Mouse (Mus musculus) megakaryocyte progenitor cell, adult 5-6 weeks (primary cell): ENCODE measurements at regions not wholly inside any gene's neighbourhood (a gene's known extent, or its start where the extent isn't known, plus 50 kb on each side); places are given as distances from the start of the nearest gene placed in this dataset.
A peak's percentile ranks its signal among the peaks of the same experiment; 100 is the strongest.

Experiments used
- ATAC-seq: replicated peaks from 2 replicates; pipeline ENCODE4 v1.8.0; 2016; ENCODE audit warnings: mild to moderate bottlenecking, moderate TSS enrichment, inconsistent platforms; ENCODE audit not compliant: poor library complexity

DNA sequence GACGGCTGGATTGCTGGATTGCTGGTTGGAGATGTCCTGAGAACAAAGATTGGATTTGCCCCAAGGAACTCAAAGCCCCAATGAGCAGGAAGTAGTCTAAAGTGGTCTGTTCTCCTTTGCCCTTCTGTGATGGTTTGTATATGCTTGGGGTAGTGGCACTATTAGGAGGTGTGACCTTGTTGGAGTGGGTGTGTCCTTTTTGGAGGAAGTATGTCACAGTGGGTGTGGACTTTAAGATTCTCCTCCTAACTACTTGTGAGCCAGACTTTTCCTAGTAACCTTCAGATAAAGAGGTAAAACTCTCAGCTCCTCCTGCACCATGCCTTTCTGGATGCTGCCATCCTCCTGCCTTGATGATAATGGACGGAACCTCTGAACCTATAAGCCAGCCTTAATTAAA lies 69.1 kb upstream of the Gm47985 start:
- ATAC-seq, result peak; percentile 63

DNA sequence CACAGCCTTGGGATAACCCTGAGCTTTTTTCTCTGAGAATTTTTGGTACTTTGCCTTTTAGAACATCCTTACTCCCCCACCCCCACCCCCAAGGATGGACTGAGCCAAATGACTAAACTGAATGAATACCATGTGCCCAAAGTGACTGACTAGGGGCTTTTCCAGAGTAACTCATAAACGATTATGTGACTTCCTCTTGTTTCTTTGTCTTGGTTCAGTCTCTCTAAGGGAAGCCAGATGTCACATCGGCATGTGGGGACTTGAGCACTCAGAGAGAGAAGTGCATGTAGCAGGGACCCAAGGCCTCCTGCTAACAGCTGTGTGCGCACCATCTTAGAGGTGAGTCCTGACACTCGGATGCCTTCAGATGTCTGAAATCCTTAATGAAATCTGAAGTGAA lies 63.8 kb upstream of the Gm47985 start:
- no peak; the same call in 1 of the 2 replicates for ATAC-seq

DNA sequence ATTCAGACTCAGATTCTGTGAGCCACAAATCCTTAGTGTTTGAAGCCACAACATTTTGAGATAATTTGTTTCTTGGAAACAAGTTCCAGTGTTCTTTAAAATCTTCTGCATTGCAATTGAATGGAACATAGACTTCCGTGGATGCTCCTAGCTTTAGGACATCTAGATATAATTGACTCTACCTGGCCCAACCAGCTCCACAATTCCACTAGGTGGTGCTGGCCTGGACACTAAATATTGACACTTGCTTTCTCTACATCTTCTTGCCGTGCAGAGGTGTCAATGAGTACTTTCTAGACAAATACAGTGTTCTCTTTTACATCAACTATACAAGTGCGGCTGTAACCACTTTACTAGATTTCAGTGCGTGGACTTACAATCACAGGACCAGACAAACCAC lies 63.4 kb upstream of the Gm47985 start:
- peak; percentile 60; the same call in 1 of the 2 replicates for ATAC-seq

DNA sequence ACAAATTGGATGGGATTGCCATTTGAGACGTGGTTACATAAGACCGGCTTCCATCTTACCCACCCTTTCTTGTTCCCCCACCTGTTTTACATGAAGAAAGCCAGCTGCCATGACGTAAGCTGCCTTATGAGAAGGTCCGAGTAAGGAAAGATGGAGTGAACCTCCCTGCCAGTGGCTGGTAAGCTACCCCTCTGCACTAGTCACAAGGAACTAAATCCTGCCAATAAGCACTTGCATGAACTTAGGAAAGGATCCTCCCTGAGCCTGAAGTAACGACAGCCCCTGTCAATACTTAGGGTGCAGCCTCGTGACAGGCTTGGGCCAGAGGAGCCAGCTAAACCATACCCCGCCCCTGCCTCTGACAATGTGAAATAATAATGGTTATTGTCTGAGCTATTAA lies 62.8 kb upstream of the Gm47985 start:
- no peak for ATAC-seq

DNA sequence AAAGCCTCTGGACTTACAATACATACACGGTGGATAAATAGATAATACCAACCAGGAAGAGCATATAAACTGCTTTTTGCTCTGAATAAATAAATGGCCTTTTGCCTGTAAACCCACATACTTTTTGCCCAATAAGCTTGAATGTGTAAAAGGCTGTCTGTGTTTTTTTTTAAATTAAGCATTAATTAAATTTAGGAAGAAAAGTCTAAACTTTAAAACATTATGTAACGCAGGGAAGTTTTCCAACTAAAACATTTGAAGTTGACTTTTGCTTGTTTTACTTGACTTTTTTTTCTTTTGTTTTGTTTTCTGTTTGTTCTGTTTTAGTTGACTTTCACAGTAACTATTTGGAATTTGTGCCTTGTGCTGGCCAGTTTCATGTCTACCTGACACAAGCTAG lies 60.7 kb upstream of the Gm47985 start:
- no peak for ATAC-seq

DNA sequence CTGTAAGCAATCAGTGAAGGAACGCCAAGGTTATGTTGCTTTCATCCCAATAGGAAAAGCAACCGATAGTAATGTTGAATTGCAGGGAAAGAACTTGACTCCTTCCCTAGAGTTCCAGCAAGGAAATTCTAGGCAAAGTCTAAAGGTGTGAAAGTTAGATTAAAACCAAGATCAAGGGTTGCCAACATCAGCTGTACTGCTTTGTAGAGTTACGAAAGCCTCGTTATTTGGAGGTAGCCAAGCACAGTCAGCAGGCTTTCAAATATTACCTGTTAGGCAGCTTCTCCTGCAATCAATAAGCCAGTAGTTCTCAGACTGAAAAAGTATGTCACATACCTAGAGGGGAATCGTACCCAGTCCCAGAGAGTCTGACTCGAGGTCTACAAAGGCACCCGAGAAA lies 58.4 kb upstream of the Gm47985 start:
- ATAC-seq, result no peak

DNA sequence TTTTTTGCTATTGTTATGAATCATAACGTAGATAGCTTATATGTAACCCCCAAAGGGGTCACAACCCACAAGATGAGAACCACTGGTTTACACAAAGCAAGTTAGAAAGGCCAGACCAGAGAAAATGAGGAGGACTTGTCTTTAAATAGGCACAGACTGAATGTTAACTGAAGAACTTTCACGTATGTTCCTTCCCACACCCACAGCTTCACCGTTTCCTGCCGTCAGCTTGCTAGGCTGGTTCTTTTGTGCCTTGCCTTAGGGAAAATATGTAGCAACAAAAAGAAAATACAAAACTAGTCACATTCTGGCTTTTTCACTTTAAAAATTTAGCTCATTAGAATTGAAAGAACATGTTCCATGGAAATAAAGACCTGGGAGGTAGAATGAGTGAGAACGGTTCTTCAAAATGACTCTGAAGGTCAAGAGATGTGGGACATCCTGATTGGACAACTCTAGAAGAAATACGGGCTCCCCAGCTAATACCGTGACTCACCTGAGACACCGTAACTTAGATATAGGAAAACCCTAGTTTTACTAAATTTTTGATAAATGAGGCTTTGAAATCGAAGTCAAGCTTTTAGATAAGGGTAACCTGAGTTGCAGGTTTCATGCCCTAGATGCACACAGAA lies 57.2 kb upstream of the Gm47985 start:
- ATAC-seq, result no peak

DNA sequence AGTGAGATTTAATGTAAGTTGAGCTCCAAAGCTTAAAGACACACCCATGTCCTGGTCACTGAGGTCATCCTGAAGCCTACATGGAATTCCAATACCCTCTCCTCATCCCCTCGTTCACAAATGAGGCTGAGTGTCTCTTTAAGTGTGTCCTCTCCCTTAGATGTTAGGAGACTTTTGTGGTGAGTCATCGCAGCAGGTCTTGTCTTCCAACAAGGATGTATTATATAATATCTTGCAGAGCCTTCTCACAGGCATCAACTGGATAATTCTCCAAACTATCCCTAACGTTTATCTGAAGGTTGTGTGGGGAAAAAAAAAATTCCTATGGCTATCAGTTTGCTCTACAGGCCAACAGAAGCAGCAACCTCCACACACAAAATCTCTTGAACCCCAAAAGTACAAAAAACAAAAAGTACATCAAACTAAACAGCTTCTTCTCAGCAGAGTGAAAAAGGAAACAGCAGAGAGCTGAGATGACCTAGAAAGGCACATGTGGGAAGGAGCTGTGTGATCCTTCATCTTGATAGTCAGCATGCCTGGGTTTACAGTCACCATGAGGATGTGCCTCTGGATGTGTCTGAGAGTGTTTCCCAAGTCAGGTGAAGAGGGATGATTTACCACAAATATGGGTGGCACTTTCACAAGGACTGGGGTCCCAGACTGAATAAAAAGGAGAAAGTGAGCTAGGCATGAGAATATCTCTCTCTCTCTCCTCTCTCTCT lies 56.4 kb upstream of the Gm47985 start:
- ATAC-seq, result no peak

DNA sequence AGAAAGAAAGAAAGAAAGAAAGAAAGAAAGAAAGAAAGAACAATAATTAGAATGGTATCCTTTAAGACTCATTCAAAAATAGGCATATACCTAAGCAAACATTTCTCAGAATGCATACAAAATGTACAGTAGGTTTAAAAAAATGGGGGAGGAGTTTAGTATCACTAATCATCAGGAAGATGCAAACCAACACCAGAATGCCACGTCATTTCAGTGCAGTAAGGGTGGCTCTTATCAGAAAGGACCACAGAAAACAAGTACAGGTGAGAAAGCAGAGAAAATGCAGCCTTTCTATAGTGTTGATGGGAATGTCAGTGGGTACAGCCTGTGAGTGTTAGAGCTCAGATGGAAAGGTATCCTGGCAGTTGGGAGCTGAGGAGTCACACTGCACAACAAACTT lies 55.6 kb upstream of the Gm47985 start:
- 0 out of 2 replicates have a peak, but pooled peaks have one; percentile 35 for ATAC-seq

DNA sequence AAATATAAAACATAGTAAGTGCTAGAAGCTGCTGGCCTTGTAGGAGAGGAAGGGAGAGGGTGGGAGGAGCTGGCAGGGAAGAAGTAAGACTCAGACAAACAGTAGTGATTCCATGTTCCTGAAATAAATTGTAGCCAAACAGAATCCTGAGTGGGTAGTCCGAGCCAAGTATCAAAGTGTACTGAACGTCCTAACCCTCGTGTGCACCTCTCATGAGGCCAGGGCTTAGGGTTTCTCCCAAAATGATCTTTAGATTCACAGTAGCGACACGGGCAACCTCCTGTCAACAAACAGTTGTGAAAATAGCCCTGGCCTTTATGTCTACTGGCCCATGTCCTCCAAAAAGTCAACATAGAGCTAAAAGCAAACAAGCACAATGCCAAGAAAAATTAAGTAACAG lies 54.3 kb upstream of the Gm47985 start:
- no peak for ATAC-seq

DNA sequence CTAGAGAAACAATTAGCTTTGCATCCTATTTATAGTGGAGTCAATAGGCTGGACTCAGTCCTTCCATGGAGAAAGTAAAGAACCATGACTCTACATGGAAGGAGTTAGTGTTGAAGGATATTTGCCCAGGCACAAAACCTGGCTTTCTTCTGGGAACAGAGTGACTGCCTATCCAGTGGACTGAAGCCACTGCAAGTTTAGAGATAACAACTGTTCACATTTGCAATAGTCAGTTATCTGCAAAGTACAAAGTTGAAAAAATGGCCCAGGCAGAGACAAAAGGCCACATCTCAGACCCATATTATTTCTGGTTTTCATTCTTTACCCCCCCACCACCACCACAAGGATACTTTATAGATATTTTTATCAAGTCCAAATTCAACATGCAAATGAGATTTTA lies 53.4 kb upstream of the Gm47985 start:
- peak; percentile 54 for ATAC-seq

DNA sequence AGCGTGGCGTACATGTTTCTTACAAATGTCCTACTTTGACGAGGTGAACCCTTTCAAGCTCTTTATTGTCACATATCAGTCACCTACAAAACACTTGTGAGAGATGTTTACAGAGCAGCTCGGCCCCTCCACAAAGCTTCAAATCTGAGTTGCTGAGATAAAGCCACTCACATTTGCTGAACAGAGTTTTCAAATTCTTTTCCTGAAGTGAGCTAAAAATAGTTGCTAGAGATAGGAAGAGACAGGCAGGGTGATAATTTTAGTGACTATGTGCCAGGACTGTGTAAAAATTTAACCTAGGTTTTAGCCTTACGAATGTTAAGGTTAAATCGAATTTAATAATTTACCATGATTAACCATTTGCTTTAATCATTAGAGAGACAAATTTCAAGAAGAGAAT lies 52.3 kb upstream of the Gm47985 start:
- peak; percentile 38 for ATAC-seq

DNA sequence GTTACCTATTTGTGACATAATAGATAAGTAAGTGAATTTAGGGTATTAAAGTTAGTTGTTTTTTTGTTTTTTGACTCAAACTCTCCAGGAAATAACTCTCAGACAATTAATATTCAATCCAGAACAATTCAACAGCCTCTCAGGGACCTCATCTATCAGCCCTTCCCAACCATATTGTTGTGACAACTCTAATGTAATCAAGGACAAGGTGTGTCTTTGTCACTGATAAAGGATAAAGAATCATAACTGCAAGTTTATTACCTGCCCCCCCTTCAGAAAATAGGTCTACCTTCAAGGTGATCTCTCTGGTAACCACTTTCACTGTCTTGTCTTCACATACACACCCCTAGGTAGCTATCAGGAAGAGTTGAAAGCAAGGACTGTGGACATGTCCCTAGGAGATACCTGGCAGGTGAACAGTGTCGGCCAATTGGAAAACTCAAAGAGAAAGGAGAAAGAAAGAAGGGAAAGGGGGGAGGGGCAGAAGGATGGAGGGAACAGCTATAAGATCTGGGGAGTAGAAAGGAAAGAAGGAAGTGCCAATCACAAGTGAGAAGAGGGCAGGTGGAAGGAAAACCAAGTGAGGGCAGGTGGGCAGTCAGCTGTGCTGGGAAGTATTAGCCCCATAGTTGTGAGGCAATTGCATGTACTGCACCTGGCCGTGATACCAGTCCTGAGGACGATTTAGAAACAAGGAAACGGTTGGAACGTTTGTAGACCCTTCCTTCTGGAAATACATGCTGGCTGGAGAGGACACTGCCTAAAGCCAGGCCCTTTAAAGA lies 51.3 kb upstream of the Gm47985 start:
- no peak for ATAC-seq

DNA sequence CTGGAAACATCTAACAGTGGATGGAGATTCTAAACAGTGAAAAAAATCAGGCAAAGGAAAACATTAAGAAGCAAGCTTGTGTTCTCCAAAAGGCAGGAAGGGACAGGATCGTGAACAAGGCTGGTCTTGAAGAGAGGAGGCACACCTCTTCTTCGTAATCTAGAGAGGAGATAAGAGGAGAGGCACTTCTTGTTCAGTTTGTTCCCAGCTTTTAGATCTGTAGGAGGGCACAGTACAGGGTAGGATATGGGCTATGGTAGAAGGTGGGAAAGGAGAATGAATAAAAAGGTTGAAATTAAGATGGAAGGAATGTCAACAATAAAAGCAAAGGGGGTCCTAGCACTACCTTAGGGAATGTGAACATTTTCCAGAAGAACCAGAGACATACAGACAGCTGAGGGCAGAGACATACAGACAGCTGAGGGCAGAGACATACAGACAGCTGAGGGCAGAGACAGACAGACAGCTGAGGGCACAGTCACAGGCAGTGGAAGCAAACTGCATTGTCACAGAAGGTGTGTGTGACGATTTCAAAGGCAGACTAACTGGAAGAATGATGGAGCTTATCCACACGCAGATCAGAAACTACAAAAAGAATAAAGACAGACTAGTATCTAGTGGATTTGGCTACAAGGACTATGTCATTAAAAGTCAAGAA lies 50.6 kb upstream of the Gm47985 start:
- ATAC-seq, result peak; percentile 31; the same call in 1 of the 2 replicates
